Mouse (Mus musculus) CH12.LX (cell line): ENCODE data around the gene Spsb4. TPM values are rescaled to one million over a fixed set of nuclear protein-coding genes. Genes with fewer than 3 reads are reported as not detected.

ENCODE experiments used
- DNase-seq: peaks from one replicate; pipeline ENCODE4 v3.0.0-alpha.2; 2013; ENCODE audit errors: extremely low read depth
- H3K27ac ChIP-seq: 2 replicates; pipeline ENCODE4 v1.5.1; 2012; ENCODE audit warnings: low read depth, mild to moderate bottlenecking, control low read depth, moderate library complexity; ENCODE audit not compliant: insufficient read depth
- H3K27me3 ChIP-seq: replicated peaks from 2 replicates; pipeline ENCODE3; 2012; ENCODE audit warnings: inconsistent platforms
- H3K36me3 ChIP-seq, 2 experiments: replicated peaks in 1 of 2; 2 replicates each; pipeline versions ENCODE3 to v1.6.1; 2012; ENCODE audit warnings: inconsistent platforms in 1 of 2, low read length in 1 of 2, mild to moderate bottlenecking in 1 of 2, mixed read lengths in 1 of 2, moderate library complexity in 1 of 2; ENCODE audit not compliant: control insufficient read depth in 1 of 2, insufficient read depth in 1 of 2
- H3K4me1 ChIP-seq, 2 experiments: 2 replicates each; pipeline ENCODE4 v1.6.1; 2012; ENCODE audit warnings: inconsistent platforms in 1 of 2, moderate library complexity in 1 of 2; ENCODE audit not compliant: insufficient read depth in 2 of 2, control insufficient read depth in 1 of 2
- H3K4me2 ChIP-seq: 2 replicates; pipeline ENCODE4 v1.6.1; 2012; ENCODE audit warnings: low read depth, mild to moderate bottlenecking, control low read depth; ENCODE audit not compliant: poor library complexity, insufficient read depth, severe bottlenecking
- H3K4me3 ChIP-seq, 3 experiments: fragments of 150-350 bp in 1 of 3; sonication (generic) in 1 of 3; replicated peaks in 1 of 3; 2 replicates each; pipeline versions ENCODE3 to v1.5.1; 2011 to 2012; ENCODE audit warnings: low read depth in 2 of 3, low read length in 2 of 3, mild to moderate bottlenecking in 2 of 3, moderate library complexity in 2 of 3, control low read depth in 1 of 3, improper control_type of control experiment in 1 of 3, inconsistent platforms in 1 of 3, mixed read lengths in 1 of 3; ENCODE audit not compliant: poor library complexity in 1 of 3
- H3K79me2 ChIP-seq: replicated peaks from 2 replicates; pipeline ENCODE4 v1.6.1; 2012; ENCODE audit warnings: mild to moderate bottlenecking, moderate library complexity; ENCODE audit not compliant: control insufficient read depth, poor library complexity, insufficient read depth, severe bottlenecking; ENCODE audit errors: extremely low read depth
- H3K9ac ChIP-seq: 2 replicates; pipeline ENCODE4 v1.6.1; 2012; ENCODE audit warnings: low read depth, mild to moderate bottlenecking, control low read depth, moderate library complexity; ENCODE audit not compliant: insufficient read depth
- H3K9me3 ChIP-seq: replicated peaks from 2 replicates; pipeline ENCODE3; 2012; ENCODE audit warnings: low read length, inconsistent platforms, mixed read lengths
- BHLHE40 ChIP-seq: IDR thresholded peaks from 2 replicates; pipeline ENCODE4 v1.6.1; 2011; ENCODE audit warnings: mild to moderate bottlenecking, low read depth, low read length, improper control_type of control experiment
- CHD1 ChIP-seq: IDR thresholded peaks from 2 replicates; pipeline ENCODE4 v1.6.1; 2012; ENCODE audit warnings: low read depth, low read length, improper control_type of control experiment, inconsistent platforms
- CHD2 ChIP-seq: IDR thresholded peaks from 2 replicates; pipeline ENCODE4 v1.6.1; 2011; ENCODE audit warnings: low read length, improper control_type of control experiment
- E2F4 ChIP-seq: IDR thresholded peaks from 2 replicates; pipeline ENCODE4 v1.6.1; 2011; ENCODE audit warnings: low read depth, low read length, improper control_type of control experiment; ENCODE audit not compliant: insufficient replicate concordance
- EP300 ChIP-seq: IDR thresholded peaks from 2 replicates; pipeline ENCODE4 v1.6.1; 2011; ENCODE audit warnings: low read length, improper control_type of control experiment
- ETS1 ChIP-seq: conservative IDR thresholded peaks from 2 replicates; pipeline ENCODE4 v1.6.1; 2012; ENCODE audit warnings: low read depth, mild to moderate bottlenecking, inconsistent platforms, low read length, improper control_type of control experiment, moderate library complexity
- GABPA ChIP-seq: IDR thresholded peaks from 2 replicates; pipeline ENCODE4 v1.6.1; 2012; ENCODE audit warnings: low read depth, low read length, improper control_type of control experiment, inconsistent platforms; ENCODE audit not compliant: insufficient replicate concordance
- IRF4 ChIP-seq: IDR thresholded peaks from 2 replicates; pipeline ENCODE4 v1.6.1; 2014; ENCODE audit warnings: low read depth, mild to moderate bottlenecking, inconsistent platforms, low read length, improper control_type of control experiment
- MAFK ChIP-seq: IDR thresholded peaks from 2 replicates; pipeline ENCODE4 v1.6.1; 2011; ENCODE audit warnings: low read length, improper control_type of control experiment; ENCODE audit not compliant: insufficient replicate concordance
- MAX ChIP-seq: IDR thresholded peaks from 2 replicates; pipeline ENCODE4 v1.6.1; 2011; ENCODE audit warnings: low read length, improper control_type of control experiment
- NRF1 ChIP-seq: IDR thresholded peaks from 2 replicates; pipeline ENCODE4 v1.6.1; 2014; ENCODE audit warnings: low read depth, mild to moderate bottlenecking, inconsistent platforms, low read length, improper control_type of control experiment, moderate library complexity
- POLR2A ChIP-seq: IDR thresholded peaks from 2 replicates; pipeline ENCODE4 v1.6.1; 2011; ENCODE audit warnings: low read depth, mild to moderate bottlenecking, improper control_type of control experiment, low read length
- POLR2AphosphoS2 ChIP-seq: IDR thresholded peaks from 2 replicates; pipeline ENCODE4 v1.6.1; 2011; ENCODE audit warnings: low read depth, low read length, improper control_type of control experiment
- TBP ChIP-seq: conservative IDR thresholded peaks from 2 replicates; pipeline ENCODE4 v1.6.1; 2011; ENCODE audit warnings: low read depth, low read length, improper control_type of control experiment
- USF1 ChIP-seq: IDR thresholded peaks from 2 replicates; pipeline ENCODE4 v1.6.1; 2014; ENCODE audit warnings: low read depth, mild to moderate bottlenecking, inconsistent platforms, low read length, improper control_type of control experiment
- USF2 ChIP-seq: conservative IDR thresholded peaks from 2 replicates; pipeline ENCODE4 v1.6.1; 2011; ENCODE audit warnings: low read depth, low read length, improper control_type of control experiment
- ZKSCAN1 ChIP-seq: IDR thresholded peaks from 2 replicates; pipeline ENCODE4 v1.6.1; 2012; ENCODE audit warnings: low read depth, inconsistent platforms, low read length, improper control_type of control experiment, borderline replicate concordance
- ZNF384 ChIP-seq: IDR thresholded peaks from 2 replicates; pipeline ENCODE4 v1.6.1; 2012; ENCODE audit warnings: low read depth, low read length, improper control_type of control experiment, inconsistent platforms
- dilution Hi-C: fragments of 300-500 bp; cut with MboI; formaldehyde crosslinking; loops from 2 replicates; pipeline ENCODE4 v1.14.3; 2020; ENCODE audit warnings: low sequenced_read_pairs; ENCODE audit not compliant: extremely low pct_unique_long_range_greater_than_20kb, extremely low pct_ligation_motif_present
- in situ Hi-C: fragments of 300-500 bp; cut with MboI; formaldehyde crosslinking; loops from 3 replicates; pipeline ENCODE4 v1.14.3; 2019; ENCODE audit warnings: low sequenced_read_pairs, low pct_ligation_motif_present, low pct_unique_long_range_greater_than_20kb, mixed read lengths
- polyA plus RNA-seq: library from polyadenylated mRNA; unstranded; fragments of >175 nt; gene quantifications from 2 replicates; pipeline ENCODE4 v1.2.1, GENCODE M21; 2012; ENCODE audit warnings: low read depth; ENCODE audit not compliant: insufficient read length
- total RNA-seq, 2 experiments: library from RNA; depleted of rRNA; stranded (reverse); fragments of 300-350 nt in 1 of 2; fragments of >200 nt in 1 of 2; gene quantifications; 2 replicates each; pipeline ENCODE4 v1.2.3; 2012 to 2014

Spsb4 gene
- total and polyA plus RNA-seq, 3 experiments, result not detected

DNA sequence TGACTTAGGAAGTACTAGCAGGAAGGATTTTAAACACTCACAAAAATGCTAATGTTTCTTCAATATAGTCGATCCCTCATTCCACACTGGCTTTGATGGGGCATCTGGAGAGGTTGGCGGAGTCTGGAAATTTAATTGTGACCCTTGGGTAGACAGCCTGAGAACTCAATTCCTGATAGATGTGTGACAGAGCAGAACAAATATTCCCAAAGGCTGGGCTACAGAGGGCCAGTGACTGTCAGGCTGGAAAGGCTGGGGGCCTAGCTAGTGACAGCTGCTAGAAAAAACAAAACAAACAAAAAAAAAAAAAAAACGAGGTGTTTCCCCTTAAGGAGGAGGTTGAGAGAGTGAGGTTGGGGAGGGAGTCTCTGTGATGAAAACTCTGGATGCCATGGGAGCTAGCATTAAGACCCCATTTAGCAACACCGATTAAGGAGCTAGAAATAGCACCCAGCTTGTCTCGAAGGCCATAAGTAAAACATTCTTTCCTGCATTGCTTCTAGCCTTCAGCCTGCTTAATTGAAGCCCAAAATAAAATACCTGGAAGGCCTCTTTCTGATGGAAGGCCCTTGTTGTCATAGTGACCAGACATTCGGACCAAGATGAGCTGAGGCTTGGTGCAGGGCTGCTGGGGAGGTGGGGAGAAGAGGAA lies 61.9 kb downstream of the Spsb4 start:
- no peak overlapping the region for H3K4me2 ChIP-seq
- no peak overlapping the region for H3K27ac ChIP-seq
- DNase-seq, result no peak
- dilution Hi-C loops, result no loop called here
- no peak overlapping the region for H3K4me3 ChIP-seq
- H3K9me3 ChIP-seq, result no peaks in the 10 kb centered on the region
- H3K4me1 ChIP-seq, result no peaks in the 10 kb centered on the region
- TF ChIP-seq NRF1, result no peak
- no peaks in the 10 kb centered on the region for H3K79me2 ChIP-seq
- H3K9ac ChIP-seq, result no peak overlapping the region
- in situ Hi-C loops, result no loop called here
- no peaks in the 10 kb centered on the region for H3K36me3 ChIP-seq
- H3K27me3 ChIP-seq, result peaks cover 22% of the 10 kb centered on the region

DNA sequence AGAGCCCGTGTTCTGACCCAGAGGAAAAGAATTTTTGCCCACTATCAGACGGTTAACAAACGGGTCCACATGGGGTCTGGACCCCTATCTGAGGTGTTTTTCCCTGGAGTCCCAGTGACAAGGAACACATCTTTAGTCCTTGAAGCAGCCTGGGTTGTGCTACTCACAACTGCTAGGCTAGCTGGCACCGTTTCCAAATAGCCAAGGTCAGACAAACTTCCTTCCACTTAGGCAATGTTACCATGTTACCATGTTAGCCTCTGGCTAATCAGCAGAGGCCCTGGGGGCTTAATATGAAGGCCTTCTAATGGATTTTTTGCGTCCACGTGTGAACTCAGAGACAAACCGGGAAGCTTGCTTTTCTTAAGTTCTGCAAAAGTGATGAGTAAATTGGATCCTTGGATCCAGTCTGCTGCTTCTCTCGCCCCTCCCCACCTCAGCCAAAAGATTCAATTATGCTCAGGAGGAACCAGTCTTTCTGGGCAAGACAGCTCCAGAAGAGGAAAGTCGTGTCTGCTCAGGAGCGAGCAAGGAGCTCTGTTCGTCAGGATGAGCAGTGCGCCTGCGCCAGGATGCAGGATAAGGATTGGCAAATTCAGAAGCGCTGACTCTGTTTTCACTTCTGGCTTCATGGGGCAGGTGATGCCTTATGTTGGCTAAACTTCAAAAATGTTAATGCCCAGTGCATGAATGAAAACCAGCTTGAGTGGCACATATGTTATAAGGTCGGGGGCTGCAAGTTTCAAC lies 64.4 kb downstream of the Spsb4 start:
- no peaks in the 10 kb centered on the region for H3K4me1 ChIP-seq
- no peak overlapping the region for H3K4me2 ChIP-seq
- H3K27ac ChIP-seq, result no peak overlapping the region
- peaks cover 29% of the 10 kb centered on the region for H3K27me3 ChIP-seq
- H3K36me3 ChIP-seq, result no peaks in the 10 kb centered on the region
- TF ChIP-seq E2F4 (no peak), IRF4 (no peak), POLR2A (no peak), NRF1 (no peak), USF1 (no peak), POLR2AphosphoS2 (no peak), ETS1 (no peak), USF2 (no peak), ZNF384 (no peak), CHD1 (no peak), TBP (no peak), EP300 (no peak), MAX (no peak), GABPA (no peak), CHD2 (no peak), ZKSCAN1 (no peak), MAFK (no peak), BHLHE40 (no peak)
- TF ChIP-seq, all 38 proteins: peak for 0
- Histone ChIP-seq H3K4me3 (no peak overlapping the region), H3K9me3 (no peaks in the 10 kb centered on the region), H3K79me2 (no peaks in the 10 kb centered on the region), H3K9ac (no peak overlapping the region)
- in situ Hi-C loops (no loop called here), dilution Hi-C loops (no loop called here)
- no peak for DNase-seq
